In genomic region chr10:14174124-14174523, GRCm38 (mm10) we compare ENCODE assay signal across 31 mouse cellular contexts.
DNase-seq lines count a peak whose midpoint lies in the region; ATAC-seq lines count a peak whose summit lies in the region.
"Had no signal": no experiment of that assay in that cellular context is flagged by ENCODE, and none has a peak within 500 bp of the region (broad histone marks: within the 10 kb centered on the region; RNA-seq: fewer than 3 reads in every experiment).

No protein-coding gene starts in this region.

- H3K9ac ChIP-seq in intestine, embryonic 14.5 days (ENCODE audit: low read length) = no peak overlapping the region
- H3K9ac ChIP-seq in intestine, embryonic 15.5 days = no peak overlapping the region
- H3K9ac ChIP-seq: embryonic facial prominence, embryonic 13.5 days; forebrain, embryonic 15.5 days; heart, embryonic 15.5 days; hindbrain, embryonic 15.5 days; limb, embryonic 12.5 days; liver, embryonic 12.5 days; liver, postnatal 0 days had no signal

- no peak overlapping the region for H3K4me3 ChIP-seq in intestine, embryonic 14.5 days (ENCODE audit: low read depth, low read length)
- no peak overlapping the region for H3K4me3 ChIP-seq in intestine, embryonic 15.5 days (replicated peaks)
- H3K4me3 ChIP-seq: embryonic facial prominence, embryonic 13.5 days; forebrain, embryonic 10.5 days; forebrain, embryonic 15.5 days; heart, adult 2 months; heart, embryonic 15.5 days; hindbrain, embryonic 15.5 days; limb, embryonic 12.5 days; liver, embryonic 12.5 days had no signal

- ATAC-seq in intestine, embryonic 14.5 days (replicated peaks; ENCODE audit: low FRiP score, low TSS enrichment, low read depth) = no peak
- no peak for ATAC-seq in intestine, embryonic 15.5 days
- peak; percentile 91 for ATAC-seq in megakaryocyte, adult 5-6 weeks (ENCODE audit: poor library complexity, severe bottlenecking)
- ATAC-seq: activated CD4-positive, CD25-positive, alpha-beta regulatory T cell, adult 4 months; forebrain, embryonic 15.5 days; inflammation-experienced regulatory T-cells, adult 6 months; liver, embryonic 12.5 days; liver, postnatal 0 days had no signal

- H3K27me3 ChIP-seq in intestine, embryonic 14.5 days (replicated peaks; ENCODE audit: control insufficient read depth, insufficient read depth, low read length) = no peaks in the 10 kb centered on the region
- H3K27me3 ChIP-seq in intestine, embryonic 15.5 days (replicated peaks) = no peaks in the 10 kb centered on the region
- H3K27me3 ChIP-seq: embryonic facial prominence, embryonic 13.5 days; forebrain, embryonic 15.5 days; heart, embryonic 15.5 days; hindbrain, embryonic 15.5 days; limb, embryonic 12.5 days; liver, embryonic 12.5 days had no signal

- no peak overlapping the region for H3K27ac ChIP-seq in intestine, embryonic 14.5 days (ENCODE audit: low read depth)
- no peak overlapping the region for H3K27ac ChIP-seq in intestine, embryonic 15.5 days
- H3K27ac ChIP-seq: embryonic facial prominence, embryonic 13.5 days; forebrain, embryonic 10.5 days; forebrain, embryonic 15.5 days; heart, adult 2 months; heart, embryonic 15.5 days; hindbrain, embryonic 15.5 days; kidney, postnatal 0 days; limb, embryonic 12.5 days; liver, embryonic 12.5 days had no signal

- H3K4me1 ChIP-seq in intestine, embryonic 14.5 days (replicated peaks; ENCODE audit: control insufficient read depth, insufficient read depth, low read length) = no peaks in the 10 kb centered on the region
- H3K4me1 ChIP-seq in intestine, embryonic 15.5 days (replicated peaks) = no peaks in the 10 kb centered on the region
- H3K4me1 ChIP-seq: embryonic facial prominence, embryonic 13.5 days; forebrain, embryonic 10.5 days; hindbrain, embryonic 15.5 days; limb, embryonic 12.5 days; liver, embryonic 12.5 days had no signal

- WGBS in intestine, embryonic 14.5 days = 70% methylated on average over 4 of the region's 4 CpGs
- WGBS in intestine, embryonic 15.5 days = 60% methylated on average over 4 of the region's 4 CpGs

- intact Hi-C loops in left cerebral cortex, postnatal 10 days (cut with DNase I) = no loop called here

- H3K36me3 ChIP-seq in intestine, embryonic 14.5 days (ENCODE audit: control insufficient read depth, insufficient read depth, low read length) = no peaks in the 10 kb centered on the region
- no peaks in the 10 kb centered on the region for H3K36me3 ChIP-seq in intestine, embryonic 15.5 days
- H3K36me3 ChIP-seq: embryonic facial prominence, embryonic 13.5 days; forebrain, embryonic 10.5 days; forebrain, embryonic 15.5 days; heart, embryonic 15.5 days; hindbrain, embryonic 15.5 days; limb, embryonic 12.5 days; liver, embryonic 12.5 days had no signal

- DNase-seq in intestine, embryonic 14.5 days (ENCODE audit: low spot score) = peak; percentile 45
- DNase-seq in spleen, postnatal 36 days (ENCODE audit: low spot score in 2 of 2) = peak; percentile 6 to 14
- DNase-seq in spleen, postnatal 14 days (ENCODE audit: low spot score in 2 of 2) = no peak
- no peak for DNase-seq in cerebellum, postnatal 14 days
- DNase-seq in left cerebral cortex, postnatal 10 days (ENCODE audit: extremely low spot score in 1 of 2, low spot score in 2 of 2) = no peak
- DNase-seq: adrenal gland, adult 2 months; B cell, adult 2 months; cerebellum, adult 9-10 months; gastrocnemius, postnatal 25 days; heart, postnatal 36 days; kidney, adult 2 months; layer of hippocampus, postnatal 36 days; liver, postnatal 0 days; lung, postnatal 4 days; midbrain, embryonic 14.5 days; right cerebral cortex, postnatal 25 days; thymus, adult 2 months; thymus, postnatal 36 days had no signal

- no peak overlapping the region for H3K4me2 ChIP-seq in intestine, embryonic 14.5 days (ENCODE audit: low read length)
- H3K4me2 ChIP-seq in intestine, embryonic 15.5 days (replicated peaks) = no peak overlapping the region
- H3K4me2 ChIP-seq: embryonic facial prominence, embryonic 13.5 days; forebrain, embryonic 15.5 days; heart, embryonic 15.5 days; hindbrain, embryonic 15.5 days; limb, embryonic 12.5 days; liver, embryonic 12.5 days had no signal

- no peaks in the 10 kb centered on the region for H3K9me3 ChIP-seq in intestine, embryonic 14.5 days (ENCODE audit: control insufficient read depth, low read length)
- no peaks in the 10 kb centered on the region for H3K9me3 ChIP-seq in intestine, embryonic 15.5 days
- H3K9me3 ChIP-seq: embryonic facial prominence, embryonic 13.5 days; forebrain, embryonic 10.5 days; forebrain, embryonic 15.5 days; heart, embryonic 15.5 days; hindbrain, embryonic 15.5 days; limb, embryonic 12.5 days; liver, embryonic 12.5 days had no signal

Comparison
In these comparisons a context has a peak if more than half of its experiments do, and no peak if none do; other contexts are left out.
1. DNase-seq: peak in intestine, embryonic 14.5 days (single experiment) and spleen, postnatal 36 days (2 of 2); none in spleen, postnatal 14 days (0 of 2), cerebellum, postnatal 14 days (0 of 2) and left cerebral cortex, postnatal 10 days (0 of 2).